Mouse (Mus musculus) lung, embryonic 15.5 days (tissue): ENCODE results near the gene Ifnl3. TPM values are rescaled to one million over a fixed set of nuclear protein-coding genes. Genes with fewer than 3 reads are reported as not detected.

Experiments
- ATAC-seq: fragments of 200-750 bp; cut with Nextera tagmentation; 2 replicates; pipeline ENCODE4 v1.8.0; 2017; ENCODE audit warnings: moderate number of reproducible peaks, borderline replicate concordance; ENCODE audit not compliant: low FRiP score, low TSS enrichment; ENCODE audit errors: extremely low read depth
- H3K27ac ChIP-seq: fragments of 300-500 bp; sonication (generic); 2 replicates; pipeline ENCODE4 v1.5.1; 2015; ENCODE audit warnings: moderate library complexity, mild to moderate bottlenecking, inconsistent platforms
- H3K27me3 ChIP-seq: fragments of 300-500 bp; sonication (generic); 2 replicates; pipeline ENCODE4 v1.6.1; 2015; ENCODE audit warnings: inconsistent platforms
- H3K36me3 ChIP-seq: fragments of 300-500 bp; sonication (generic); 2 replicates; pipeline ENCODE4 v1.6.1; 2015; ENCODE audit warnings: inconsistent platforms
- H3K4me1 ChIP-seq: fragments of 300-500 bp; sonication (generic); 2 replicates; pipeline ENCODE4 v1.6.1; 2015; ENCODE audit warnings: inconsistent platforms
- H3K4me2 ChIP-seq: fragments of 300-500 bp; sonication (generic); 2 replicates; pipeline ENCODE4 v1.6.1; 2015; ENCODE audit warnings: inconsistent platforms, mild to moderate bottlenecking, moderate library complexity
- H3K4me3 ChIP-seq: fragments of 300-500 bp; sonication (generic); 2 replicates; pipeline ENCODE4 v1.5.1; 2015; ENCODE audit warnings: mild to moderate bottlenecking, inconsistent platforms
- H3K9ac ChIP-seq: fragments of 300-500 bp; sonication (generic); 2 replicates; pipeline ENCODE4 v1.6.1; 2015; ENCODE audit warnings: inconsistent platforms
- H3K9me3 ChIP-seq: fragments of 300-500 bp; sonication (generic); 2 replicates; pipeline ENCODE4 v1.6.1; 2016; ENCODE audit warnings: inconsistent platforms
- whole genome bisulfite sequencing: fragments of 180-500 bp; shearing (Covaris S2); methylation state at CpG from one replicate; pipeline ENCODE4 v1.1.7; 2015; 5-methylcytosine and 5-hydroxymethylcytosine counted together
- polyA plus RNA-seq: library from polyadenylated mRNA; unstranded; fragments of >200 nt; fragmentation: Nextera tagmentation; extraction: Ambion mirVana; gene quantifications from 2 replicates; pipeline ENCODE4 v1.2.1, GENCODE M21; 2015

Gene Ifnl3
- polyA plus RNA-seq, 1 experiment from 2014 or later, result not detected

DNA sequence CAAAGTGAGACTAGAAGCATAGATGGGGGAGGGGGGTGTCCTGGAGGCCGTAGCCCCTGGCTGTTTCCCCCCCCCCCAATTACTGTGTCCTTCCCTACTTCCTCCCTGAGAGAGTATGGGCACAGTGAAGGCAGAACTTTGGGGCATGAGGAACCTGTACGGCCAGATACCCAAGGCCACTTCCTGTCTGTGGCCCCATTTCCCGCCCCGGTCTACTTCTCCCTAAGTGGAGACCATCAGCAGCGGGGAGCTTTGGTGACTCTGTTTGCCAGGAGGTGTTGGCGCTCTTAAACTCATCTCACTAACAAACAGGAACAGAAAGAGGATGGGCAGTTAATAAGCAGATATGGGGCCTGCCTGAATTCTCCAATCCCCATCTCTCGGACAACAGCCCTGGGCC lies 25.0 kb downstream of the Ifnl3 start:
- H3K9me3 ChIP-seq, result no peaks in the 10 kb centered on the region
- H3K4me1 ChIP-seq, result peaks cover 14% of the 10 kb centered on the region
- H3K4me2 ChIP-seq, result no peak overlapping the region
- WGBS, result 56% methylated on average over 7 of the region's 7 CpGs
- ATAC-seq, result no peak
- no peaks in the 10 kb centered on the region for H3K36me3 ChIP-seq
- H3K27me3 ChIP-seq, result peaks cover 37% of the 10 kb centered on the region
- H3K27ac ChIP-seq, result no peak overlapping the region
- no peak overlapping the region; the same call in 1 of the 2 replicates for H3K4me3 ChIP-seq
- H3K9ac ChIP-seq, result no peak overlapping the region

DNA sequence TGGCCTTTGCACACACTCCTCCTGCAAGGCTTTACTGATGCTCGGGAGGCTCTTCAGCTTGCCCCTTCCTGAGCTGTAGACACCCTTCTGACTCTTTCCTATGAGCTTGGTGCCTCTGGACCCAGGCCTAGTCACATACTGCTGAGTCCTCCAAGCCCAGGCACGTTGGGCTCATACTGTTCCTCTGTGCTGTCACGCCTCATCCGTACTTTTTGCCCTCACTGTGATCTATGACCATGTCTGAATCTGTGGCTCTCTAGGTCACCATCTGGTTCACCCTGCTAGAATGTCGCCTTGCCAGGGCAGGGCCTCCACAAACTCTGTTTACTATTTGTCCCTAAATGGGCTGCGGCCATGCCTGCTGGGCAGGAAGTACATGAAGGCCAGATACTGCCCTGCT lies 30.4 kb downstream of the Ifnl3 start:
- Histone ChIP-seq H3K4me1 (peaks cover 19% of the 10 kb centered on the region), H3K27me3 (no peaks in the 10 kb centered on the region), H3K36me3 (no peaks in the 10 kb centered on the region), H3K9ac (no peak overlapping the region), H3K4me3 (no peak overlapping the region), H3K9me3 (no peaks in the 10 kb centered on the region), H3K27ac (no peak overlapping the region), H3K4me2 (no peak overlapping the region)
- WGBS, result 87% methylated on average over 6 of the region's 6 CpGs
- ATAC-seq, result no peak

DNA sequence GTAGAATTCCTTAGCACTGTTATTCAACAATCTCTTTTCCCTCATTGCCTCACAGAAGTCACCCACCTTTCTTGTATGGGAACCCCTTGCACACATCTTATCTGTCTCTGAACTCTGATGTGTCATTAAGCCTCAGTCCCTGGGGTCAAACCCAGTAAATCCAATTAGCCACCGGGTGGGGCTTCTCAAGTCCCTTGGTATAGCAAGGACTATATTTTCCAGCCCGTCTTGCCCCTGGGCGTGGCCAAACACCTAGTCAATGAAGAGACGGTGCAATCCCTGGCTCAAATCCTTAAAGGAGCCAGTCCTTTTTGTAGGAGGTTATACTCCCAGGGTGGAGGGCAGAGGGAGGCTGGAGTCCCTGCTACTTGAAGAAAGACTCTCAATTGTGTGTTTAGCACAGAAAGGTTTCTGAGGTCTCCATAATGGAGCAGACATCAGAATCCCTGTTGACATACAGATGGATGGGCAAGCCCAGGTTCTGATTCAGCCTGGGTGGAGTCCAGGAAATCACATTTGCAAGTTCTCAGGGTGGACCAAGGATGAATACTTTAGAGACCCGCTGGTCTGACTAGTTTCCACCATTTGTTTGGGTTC lies 33.4 kb downstream of the Ifnl3 start:
- Histone ChIP-seq H3K36me3 (peaks cover 21% of the 10 kb centered on the region), H3K4me2 (no peak overlapping the region), H3K4me3 (no peak overlapping the region), H3K9me3 (no peaks in the 10 kb centered on the region), H3K4me1 (peaks cover 38% of the 10 kb centered on the region), H3K27ac (no peak overlapping the region), H3K9ac (no peak overlapping the region), H3K27me3 (no peaks in the 10 kb centered on the region)
- ATAC-seq, result no peak
- WGBS, result 9% methylated on average over 5 of the region's 5 CpGs

DNA sequence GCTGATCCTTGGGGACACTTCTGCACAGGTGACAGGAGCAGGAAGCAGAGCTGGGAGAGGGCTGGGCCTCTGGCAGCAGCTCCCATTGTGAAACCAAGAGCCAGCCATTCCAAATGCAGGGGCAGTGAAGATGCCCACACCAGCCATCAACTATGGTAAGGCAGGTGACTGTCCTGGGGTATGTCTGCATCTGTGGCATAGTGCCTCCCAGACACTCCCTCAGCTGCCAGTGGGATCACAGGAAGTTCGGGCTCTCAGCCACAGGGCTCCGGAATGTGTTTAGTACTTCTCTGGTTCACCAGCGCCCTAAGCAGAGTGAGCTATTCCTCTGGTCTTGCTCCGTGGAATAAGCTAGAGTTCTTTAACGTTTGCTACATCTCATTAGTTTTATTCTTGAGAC lies 34.4 kb downstream of the Ifnl3 start:
- H3K27ac ChIP-seq, result no peak overlapping the region
- no peak for ATAC-seq
- 65% methylated on average over 5 of the region's 5 CpGs for WGBS
- no peaks in the 10 kb centered on the region for H3K27me3 ChIP-seq
- no peak overlapping the region for H3K4me3 ChIP-seq
- no peak overlapping the region for H3K9ac ChIP-seq
- H3K4me2 ChIP-seq, result no peak overlapping the region
- peaks cover 27% of the 10 kb centered on the region for H3K36me3 ChIP-seq
- H3K4me1 ChIP-seq, result peaks cover 38% of the 10 kb centered on the region
- no peaks in the 10 kb centered on the region for H3K9me3 ChIP-seq

DNA sequence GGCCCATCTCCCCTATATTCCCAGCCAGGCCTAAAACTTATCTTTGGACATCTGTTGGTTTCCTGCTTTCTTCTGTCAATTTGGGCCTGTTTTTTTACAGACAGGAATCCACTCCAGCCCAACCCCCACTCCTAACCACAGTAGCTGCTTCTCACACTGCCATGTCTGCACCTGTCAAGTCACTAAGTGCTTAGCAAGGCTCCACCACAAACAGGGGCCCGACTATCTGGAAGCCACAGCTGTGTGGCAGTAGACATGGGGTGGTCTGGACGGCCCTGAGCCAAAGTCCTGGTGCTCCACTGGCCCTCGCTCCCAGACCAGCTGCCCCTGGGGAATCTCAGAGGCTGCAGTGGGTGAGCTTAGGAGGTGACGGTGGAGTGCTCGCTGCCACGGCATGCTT lies 35.1 kb downstream of the Ifnl3 start:
- no peak for ATAC-seq
- Histone ChIP-seq H3K27ac (peak overlapping the region; percentile 82; the same call in 1 of the 2 replicates), H3K36me3 (peaks cover 33% of the 10 kb centered on the region)

DNA sequence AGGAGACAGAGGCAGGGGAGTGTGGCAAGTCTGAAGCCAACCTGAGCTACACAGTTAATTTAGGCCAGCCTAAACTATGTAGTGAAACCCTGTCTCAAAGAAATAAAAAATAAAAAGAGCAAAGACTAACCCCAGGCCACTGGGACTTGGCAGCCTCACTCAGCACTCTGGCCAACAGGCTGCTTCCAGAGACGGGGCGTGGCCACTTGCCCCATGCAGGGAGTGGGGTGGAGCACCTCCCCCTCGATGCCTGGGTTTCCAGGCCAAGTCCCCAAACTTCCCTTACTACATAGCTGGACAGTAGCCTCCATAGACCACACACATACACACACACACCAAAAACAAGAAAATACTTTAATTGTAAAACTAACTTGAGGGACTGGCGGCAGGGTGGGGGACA lies 35.9 kb downstream of the Ifnl3 start:
- no peak overlapping the region for H3K4me3 ChIP-seq
- H3K4me1 ChIP-seq, result peaks cover 38% of the 10 kb centered on the region
- no peak overlapping the region for H3K4me2 ChIP-seq
- no peak overlapping the region for H3K9ac ChIP-seq
- peaks cover 38% of the 10 kb centered on the region for H3K36me3 ChIP-seq
- no peaks in the 10 kb centered on the region for H3K9me3 ChIP-seq
- H3K27me3 ChIP-seq, result no peaks in the 10 kb centered on the region
- ATAC-seq, result peak; percentile 87
- 43% methylated on average over 4 of the region's 4 CpGs for WGBS
- peak overlapping the region; percentile 82 for H3K27ac ChIP-seq

More for the DNA sequence above, 35.1 kb downstream of the Ifnl3 start:
- Histone ChIP-seq H3K9me3 (no peaks in the 10 kb centered on the region), H3K9ac (no peak overlapping the region), H3K27me3 (no peaks in the 10 kb centered on the region), H3K4me2 (no peak overlapping the region), H3K4me1 (peaks cover 38% of the 10 kb centered on the region), H3K4me3 (no peak overlapping the region)
- 64% methylated on average over 6 of the region's 6 CpGs for WGBS

DNA sequence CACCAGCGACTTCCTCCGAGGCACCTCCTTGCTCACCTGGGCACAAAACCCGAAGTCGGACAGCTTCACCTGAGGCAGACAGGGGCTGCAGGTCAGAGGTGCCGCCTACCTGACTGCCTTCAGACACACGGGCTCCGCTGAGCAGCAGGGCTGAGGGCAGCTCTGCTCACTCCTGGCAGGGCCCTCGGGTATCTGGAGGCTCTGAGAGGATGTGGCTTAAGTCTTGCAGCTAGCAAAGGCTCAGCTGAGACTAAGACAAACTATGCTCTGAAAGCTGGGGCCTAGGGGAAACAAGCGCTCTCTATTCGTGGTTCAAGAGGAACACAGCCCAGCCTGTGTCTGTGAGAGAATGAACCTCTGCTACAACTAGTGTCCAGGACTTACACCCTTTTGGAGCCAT lies 38.2 kb downstream of the Ifnl3 start:
- 89% methylated on average over 10 of the region's 10 CpGs for WGBS
- H3K4me2 ChIP-seq, result no peak overlapping the region
- no peaks in the 10 kb centered on the region for H3K9me3 ChIP-seq
- peaks cover 58% of the 10 kb centered on the region for H3K36me3 ChIP-seq
- peaks cover 38% of the 10 kb centered on the region for H3K4me1 ChIP-seq
- no peak overlapping the region for H3K4me3 ChIP-seq
- no peak overlapping the region for H3K9ac ChIP-seq
- H3K27me3 ChIP-seq, result no peaks in the 10 kb centered on the region
- ATAC-seq, result no peak
- no peak overlapping the region for H3K27ac ChIP-seq

DNA sequence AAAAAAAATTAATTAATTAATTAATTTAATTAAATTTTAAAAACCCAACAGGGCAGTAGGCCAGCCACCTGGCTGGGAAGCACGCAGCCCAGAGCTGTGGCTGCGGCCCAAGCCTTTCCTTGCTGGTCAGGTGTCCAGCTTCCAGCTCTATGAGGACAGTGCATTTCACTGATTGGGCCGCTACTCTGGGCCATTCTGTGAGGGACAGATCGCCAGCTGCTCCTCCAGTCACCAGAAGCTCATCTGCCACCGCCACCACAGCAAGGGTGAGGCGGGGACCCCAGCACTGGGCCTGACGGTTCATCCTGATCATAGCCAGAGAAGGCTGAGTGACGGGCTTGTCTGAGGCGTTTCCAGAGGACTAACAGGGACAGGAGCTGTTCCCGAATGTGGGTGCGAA lies 39.3 kb downstream of the Ifnl3 start:
- Histone ChIP-seq H3K27ac (no peak overlapping the region), H3K27me3 (no peaks in the 10 kb centered on the region), H3K9me3 (no peaks in the 10 kb centered on the region), H3K36me3 (peaks cover 69% of the 10 kb centered on the region), H3K9ac (no peak overlapping the region), H3K4me3 (no peak overlapping the region), H3K4me2 (no peak overlapping the region), H3K4me1 (peaks cover 31% of the 10 kb centered on the region)
- WGBS, result 92% methylated on average over 11 of the region's 11 CpGs
- ATAC-seq, result no peak

DNA sequence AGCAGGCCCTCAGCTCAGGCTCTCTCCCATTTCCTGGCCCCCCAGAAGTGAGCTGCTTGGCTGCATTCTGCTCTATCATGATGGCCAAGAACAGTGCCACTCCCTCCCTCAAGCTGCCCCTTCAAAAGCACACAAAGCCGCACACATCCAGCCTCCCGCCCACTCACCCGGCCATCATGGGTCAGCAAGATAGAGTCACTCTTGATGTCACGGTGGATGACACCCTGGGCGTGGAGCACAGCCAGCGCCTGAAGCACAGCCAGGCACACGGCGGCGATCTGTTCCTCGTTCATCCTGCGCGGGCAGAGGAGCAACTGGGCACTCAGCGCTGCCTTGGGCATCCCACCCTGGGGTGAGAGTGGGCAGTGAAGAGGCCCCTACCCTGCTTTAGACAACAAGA lies 39.7 kb downstream of the Ifnl3 start:
- Histone ChIP-seq H3K4me2 (no peak overlapping the region), H3K27me3 (no peaks in the 10 kb centered on the region), H3K4me1 (peaks cover 27% of the 10 kb centered on the region), H3K27ac (no peak overlapping the region), H3K9me3 (no peaks in the 10 kb centered on the region), H3K9ac (no peak overlapping the region), H3K4me3 (no peak overlapping the region), H3K36me3 (peaks cover 73% of the 10 kb centered on the region)
- 94% methylated on average over 13 of the region's 13 CpGs for WGBS
- ATAC-seq, result no peak

DNA sequence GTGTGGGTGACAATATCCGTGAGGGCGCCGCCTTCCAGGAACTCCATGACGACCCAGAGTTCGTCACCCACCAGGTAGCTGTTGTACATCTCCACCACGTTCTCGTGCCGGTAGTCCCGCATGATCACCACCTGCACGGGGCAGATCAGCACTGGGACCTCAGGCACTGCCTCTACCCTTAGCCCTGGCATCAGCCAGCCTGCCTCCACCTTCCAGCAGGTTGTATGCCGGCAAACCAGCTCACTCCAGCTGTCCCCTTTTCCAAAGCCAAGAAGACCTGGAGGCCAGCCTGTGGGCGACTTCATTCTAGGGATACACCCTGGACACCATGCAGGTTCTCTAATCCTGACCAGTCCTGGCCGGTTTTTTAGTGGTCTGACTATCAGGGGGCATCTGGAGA lies 40.3 kb downstream of the Ifnl3 start:
- ATAC-seq, result no peak
- no peak overlapping the region for H3K27ac ChIP-seq
- WGBS, result 92% methylated on average over 13 of the region's 13 CpGs
- H3K4me2 ChIP-seq, result no peak overlapping the region
- H3K9ac ChIP-seq, result no peak overlapping the region
- peaks cover 21% of the 10 kb centered on the region for H3K4me1 ChIP-seq
- H3K9me3 ChIP-seq, result no peaks in the 10 kb centered on the region
- no peaks in the 10 kb centered on the region for H3K27me3 ChIP-seq
- H3K4me3 ChIP-seq, result no peak overlapping the region
- peaks cover 79% of the 10 kb centered on the region for H3K36me3 ChIP-seq

DNA sequence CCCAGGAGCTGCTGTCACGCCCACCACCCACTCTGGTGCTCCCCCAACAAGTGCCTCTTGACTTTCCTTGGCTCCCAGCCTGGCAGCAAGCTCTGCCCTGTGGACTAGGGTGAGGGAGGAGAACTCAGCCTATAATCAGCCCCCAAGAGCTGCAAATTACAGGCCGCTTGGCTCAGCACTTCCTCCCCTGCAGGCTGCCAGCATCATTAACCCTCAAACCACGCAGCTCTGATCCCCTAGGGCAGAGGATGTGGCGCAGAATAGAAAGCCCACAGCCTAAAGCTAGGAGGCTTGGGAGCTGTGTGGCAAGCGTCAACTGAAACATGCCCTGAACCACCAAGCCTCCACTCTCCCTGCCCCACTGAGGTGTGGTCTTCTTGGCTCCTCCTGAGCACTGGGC lies 42.8 kb downstream of the Ifnl3 start:
- Histone ChIP-seq H3K4me1 (peaks cover 18% of the 10 kb centered on the region), H3K4me3 (no peak overlapping the region), H3K27ac (no peak overlapping the region), H3K9ac (no peak overlapping the region), H3K27me3 (no peaks in the 10 kb centered on the region), H3K36me3 (peaks cover 65% of the 10 kb centered on the region), H3K4me2 (no peak overlapping the region), H3K9me3 (no peaks in the 10 kb centered on the region)
- 78% methylated on average over 5 of the region's 5 CpGs for WGBS
- no peak for ATAC-seq

DNA sequence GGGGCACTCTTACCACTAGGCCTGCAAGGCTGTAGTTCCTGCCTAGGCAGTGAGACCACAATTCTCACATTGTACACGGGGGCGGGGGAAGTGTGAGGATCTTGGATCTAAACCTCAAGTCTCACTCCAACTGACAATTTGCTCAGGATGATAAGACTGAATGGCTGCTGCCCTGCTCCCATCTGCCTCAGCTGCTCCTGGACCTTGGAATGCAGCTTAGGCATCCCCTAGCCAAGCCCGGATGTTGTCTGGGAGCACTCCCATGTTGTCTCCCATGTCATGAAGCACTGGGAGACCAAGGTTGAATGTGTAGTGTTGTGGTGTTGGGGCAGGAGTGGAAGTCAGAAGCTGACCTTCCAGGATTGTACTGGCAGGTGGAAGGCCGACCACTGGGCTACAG lies 44.9 kb downstream of the Ifnl3 start:
- peaks cover 48% of the 10 kb centered on the region for H3K36me3 ChIP-seq
- H3K4me2 ChIP-seq, result no peak overlapping the region
- H3K4me1 ChIP-seq, result peaks cover 39% of the 10 kb centered on the region
- no peak overlapping the region for H3K27ac ChIP-seq
- H3K9ac ChIP-seq, result no peak overlapping the region
- 83% methylated on average over 4 of the region's 4 CpGs for WGBS
- H3K27me3 ChIP-seq, result no peaks in the 10 kb centered on the region
- ATAC-seq, result no peak
- H3K9me3 ChIP-seq, result no peaks in the 10 kb centered on the region
- no peak overlapping the region for H3K4me3 ChIP-seq

DNA sequence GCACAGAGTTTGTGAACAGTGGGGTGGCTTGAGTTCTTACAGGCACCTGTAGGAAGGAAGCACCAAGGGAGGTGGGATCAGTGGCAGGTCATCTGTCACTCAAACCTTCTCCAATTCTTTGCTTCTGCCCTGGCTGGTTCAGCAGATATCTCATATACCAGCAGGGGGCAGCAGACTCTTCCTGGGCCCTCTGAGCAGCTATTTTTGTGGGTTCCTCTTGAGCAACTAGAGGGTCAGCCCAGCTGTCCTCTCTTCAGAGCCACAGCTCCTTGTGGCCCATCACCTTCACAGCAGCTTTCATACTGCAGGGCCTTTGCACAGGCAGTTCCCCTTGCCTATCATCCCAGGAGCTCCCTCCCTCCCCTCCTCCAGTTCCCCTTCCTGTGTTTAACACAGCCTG lies 45.6 kb downstream of the Ifnl3 start:
- H3K27ac ChIP-seq, result no peak overlapping the region
- H3K4me2 ChIP-seq, result no peak overlapping the region
- no peak overlapping the region for H3K4me3 ChIP-seq
- H3K9ac ChIP-seq, result no peak overlapping the region
- H3K27me3 ChIP-seq, result no peaks in the 10 kb centered on the region
- H3K4me1 ChIP-seq, result peaks cover 46% of the 10 kb centered on the region
- H3K36me3 ChIP-seq, result peaks cover 42% of the 10 kb centered on the region
- no peaks in the 10 kb centered on the region for H3K9me3 ChIP-seq
- ATAC-seq, result no peak
